Mouse (Mus musculus) neural tube, embryonic 14.5 days (tissue): ENCODE measurements around the gene Lexm. TPM values are rescaled to one million over a fixed set of nuclear protein-coding genes. Genes with fewer than 3 reads are reported as not detected.
A peak's percentile ranks its signal among the peaks of the same experiment; 100 is the strongest.

Experiments
- ATAC-seq: fragments of 200-750 bp; cut with Nextera tagmentation; 2 replicates; pipeline ENCODE4 v1.8.0; 2017; ENCODE audit warnings: low read depth, mild to moderate bottlenecking, moderate TSS enrichment, moderate library complexity
- H3K27ac ChIP-seq: fragments of 300-500 bp; sonication (generic); 2 replicates; pipeline ENCODE4 v1.5.1; 2014; ENCODE audit warnings: low read depth, mild to moderate bottlenecking, control low read depth, low read length, moderate library complexity, mixed read lengths
- H3K27me3 ChIP-seq: fragments of 300-500 bp; sonication (generic); 2 replicates; pipeline ENCODE4 v1.6.1; 2014; ENCODE audit warnings: low read length; ENCODE audit not compliant: control insufficient read depth, insufficient read depth
- H3K36me3 ChIP-seq: fragments of 300-500 bp; sonication (generic); 2 replicates; pipeline ENCODE4 v1.6.1; 2014; ENCODE audit warnings: low read length, mixed read lengths; ENCODE audit not compliant: control insufficient read depth, insufficient read depth
- H3K4me1 ChIP-seq: fragments of 300-500 bp; sonication (generic); 2 replicates; pipeline ENCODE4 v1.6.1; 2014; ENCODE audit warnings: low read length; ENCODE audit not compliant: control insufficient read depth, insufficient read depth
- H3K4me2 ChIP-seq: fragments of 300-500 bp; sonication (generic); 2 replicates; pipeline ENCODE4 v1.6.1; 2014; ENCODE audit warnings: mild to moderate bottlenecking, low read depth, low read length, control low read depth
- H3K4me3 ChIP-seq: fragments of 300-500 bp; sonication (generic); 2 replicates; pipeline ENCODE4 v1.5.1; 2014; ENCODE audit warnings: low read depth, low read length, control low read depth, mixed read lengths
- H3K9ac ChIP-seq: fragments of 300-500 bp; sonication (generic); replicated peaks from 2 replicates; pipeline ENCODE4 v1.6.1; 2014; ENCODE audit warnings: low read depth, mild to moderate bottlenecking, control low read depth, low read length, mixed read lengths
- H3K9me3 ChIP-seq: fragments of 300-500 bp; sonication (generic); 2 replicates; pipeline ENCODE4 v1.6.1; 2016; ENCODE audit warnings: low read length; ENCODE audit not compliant: control insufficient read depth
- WGBS: fragments of 180-500 bp; shearing (Covaris S2); extraction: QIAGEN DNeasy Blood & Tissue Kit; methylation state at CpG from one replicate; pipeline ENCODE4 v1.1.7; 2014; 5-methylcytosine and 5-hydroxymethylcytosine counted together
- polyA plus RNA-seq: library from polyadenylated mRNA; unstranded; fragments of >200 nt; fragmentation: Nextera tagmentation; extraction: Ambion mirVana; gene quantifications from 2 replicates; pipeline ENCODE4 v1.2.1, GENCODE M21; 2014

Lexm gene
- polyA plus RNA-seq, 1 experiment from 2014 or later = not detected

DNA sequence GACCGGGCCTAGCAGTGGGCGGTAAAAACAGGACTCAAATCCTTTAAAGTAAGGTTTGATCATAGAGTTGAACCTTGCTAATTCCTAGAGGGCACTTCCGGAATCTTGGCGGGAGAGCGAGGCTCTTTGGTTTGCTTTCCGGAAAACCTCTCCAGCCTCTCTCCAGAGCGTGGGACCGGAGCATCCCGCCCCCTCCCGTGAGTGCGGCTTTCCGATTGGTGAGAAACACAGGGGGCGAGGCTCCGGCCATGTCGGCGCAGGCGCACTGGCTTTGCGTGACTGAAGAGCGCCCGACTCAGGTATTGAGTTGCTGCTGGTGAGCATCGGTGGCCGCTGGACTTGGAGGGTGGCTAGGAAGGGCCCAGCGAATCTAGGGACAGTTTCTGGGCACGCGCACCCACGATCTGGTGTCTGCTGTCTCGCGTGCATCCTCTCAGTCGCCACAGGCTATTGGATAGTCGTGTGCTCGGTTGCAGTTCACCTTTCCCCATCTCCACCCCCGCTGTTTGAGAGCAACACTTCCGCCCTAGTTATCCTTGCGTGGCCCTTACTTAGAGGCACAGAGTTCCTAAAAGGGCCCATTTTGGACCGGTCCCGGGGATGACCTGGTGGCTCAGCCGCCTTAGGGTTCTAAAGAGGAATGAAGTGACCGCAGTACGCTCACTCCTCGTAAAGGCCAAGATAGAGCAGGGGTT is 33.9 kb upstream of the Lexm start, which contains the start of gene Pars2:
Gene Pars2, plus strand, starts transcription at position 237 of the 695 bp plus-strand sequence.
- Histone ChIP-seq H3K4me1 (peaks cover 6% of the 10 kb centered on the region), H3K9me3 (no peaks in the 10 kb centered on the region), H3K4me2 (peak within 1 kb of the TSS; percentile 85), H3K4me3 (peak within 1 kb of the TSS; percentile 51), H3K36me3 (no peaks in the 10 kb centered on the region), H3K9ac (peak within 1 kb of the TSS; percentile 64), H3K27me3 (no peaks in the 10 kb centered on the region), H3K27ac (peak within 1 kb of the TSS; percentile 68)
- peak; percentile 97 for ATAC-seq
- WGBS = 3% methylated on average over 40 of the region's 40 CpGs

DNA sequence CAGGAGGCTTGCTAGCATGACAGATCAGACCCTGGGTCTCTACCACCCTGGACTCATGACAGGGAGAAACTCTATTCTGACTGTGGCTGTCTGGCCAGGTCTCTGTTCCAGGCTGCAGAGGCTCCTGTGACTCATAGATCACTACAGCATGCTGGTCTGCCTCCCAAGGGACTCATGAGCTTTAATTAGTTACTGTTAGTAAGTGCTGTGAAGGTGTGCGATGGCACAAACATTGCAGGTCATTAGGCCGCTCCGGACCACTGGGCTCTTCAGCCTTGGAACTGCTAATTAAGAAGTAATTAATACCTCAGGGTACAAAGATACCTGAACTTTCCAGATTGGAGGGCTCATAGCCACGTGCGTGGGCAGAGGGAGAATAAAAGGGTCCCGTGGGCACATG is 30.1 kb upstream of the Lexm start:
- no peak overlapping the region for H3K4me2 ChIP-seq
- no peak overlapping the region for H3K27ac ChIP-seq
- H3K9me3 ChIP-seq = no peaks in the 10 kb centered on the region
- H3K36me3 ChIP-seq = no peaks in the 10 kb centered on the region
- 67% methylated on average over 6 of the region's 6 CpGs for WGBS
- H3K27me3 ChIP-seq = no peaks in the 10 kb centered on the region
- H3K4me3 ChIP-seq = no peak overlapping the region
- ATAC-seq = no peak
- peaks cover 14% of the 10 kb centered on the region for H3K4me1 ChIP-seq
- H3K9ac ChIP-seq = no peak overlapping the region

DNA sequence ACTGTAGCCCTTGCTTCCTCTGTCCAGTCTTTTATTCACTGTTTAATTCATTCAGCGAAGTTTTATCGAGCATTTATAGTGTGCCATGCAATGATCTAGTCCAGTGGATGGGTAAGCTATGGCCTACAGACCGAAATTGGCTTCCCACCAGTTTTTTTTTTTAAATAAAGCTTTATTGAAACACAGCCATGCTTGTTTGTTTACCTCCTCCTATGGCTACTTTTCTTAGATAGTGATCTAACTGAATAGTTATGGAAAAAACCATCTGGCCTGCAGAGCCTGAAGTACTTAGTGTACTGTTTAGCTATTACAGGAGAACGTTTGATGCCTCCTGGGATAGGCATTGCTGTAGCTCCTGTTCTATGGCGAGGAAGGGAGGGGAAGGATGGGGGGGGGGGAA is 28.8 kb upstream of the Lexm start:
- no peak for ATAC-seq
- H3K27ac ChIP-seq = no peak overlapping the region
- no peak overlapping the region for H3K4me3 ChIP-seq
- 74% methylated on average over 5 of the region's 5 CpGs for WGBS
- no peaks in the 10 kb centered on the region for H3K9me3 ChIP-seq
- no peak overlapping the region for H3K9ac ChIP-seq
- no peaks in the 10 kb centered on the region for H3K27me3 ChIP-seq
- H3K4me2 ChIP-seq = no peak overlapping the region
- H3K4me1 ChIP-seq = peaks cover 8% of the 10 kb centered on the region
- H3K36me3 ChIP-seq = no peaks in the 10 kb centered on the region

DNA sequence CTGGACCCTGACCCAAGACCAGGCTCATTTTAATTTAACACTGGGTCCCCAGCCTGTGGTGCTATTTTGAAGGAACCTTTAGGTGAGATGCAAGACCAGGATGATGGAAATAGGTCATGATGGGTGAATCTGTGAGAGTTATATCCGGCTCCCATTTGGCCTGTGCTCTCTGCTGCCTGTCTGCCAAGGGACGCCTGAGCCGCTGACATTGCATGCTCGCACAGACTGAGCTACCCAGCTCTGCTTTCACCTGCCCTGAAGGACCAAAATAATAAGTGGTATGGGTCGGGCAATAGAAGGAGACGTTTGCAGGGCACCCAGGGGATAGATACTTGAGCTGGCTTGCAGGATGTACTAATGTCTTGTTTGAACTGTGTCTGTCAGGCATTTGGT is 27.2 kb upstream of the Lexm start:
- H3K4me1 ChIP-seq = peaks cover 8% of the 10 kb centered on the region
- no peaks in the 10 kb centered on the region for H3K9me3 ChIP-seq
- WGBS = 80% methylated on average over 6 of the region's 6 CpGs
- no peaks in the 10 kb centered on the region for H3K36me3 ChIP-seq
- H3K9ac ChIP-seq = no peak overlapping the region
- H3K27ac ChIP-seq = no peak overlapping the region
- H3K27me3 ChIP-seq = no peaks in the 10 kb centered on the region
- no peak for ATAC-seq
- H3K4me3 ChIP-seq = no peak overlapping the region
- no peak overlapping the region for H3K4me2 ChIP-seq

DNA sequence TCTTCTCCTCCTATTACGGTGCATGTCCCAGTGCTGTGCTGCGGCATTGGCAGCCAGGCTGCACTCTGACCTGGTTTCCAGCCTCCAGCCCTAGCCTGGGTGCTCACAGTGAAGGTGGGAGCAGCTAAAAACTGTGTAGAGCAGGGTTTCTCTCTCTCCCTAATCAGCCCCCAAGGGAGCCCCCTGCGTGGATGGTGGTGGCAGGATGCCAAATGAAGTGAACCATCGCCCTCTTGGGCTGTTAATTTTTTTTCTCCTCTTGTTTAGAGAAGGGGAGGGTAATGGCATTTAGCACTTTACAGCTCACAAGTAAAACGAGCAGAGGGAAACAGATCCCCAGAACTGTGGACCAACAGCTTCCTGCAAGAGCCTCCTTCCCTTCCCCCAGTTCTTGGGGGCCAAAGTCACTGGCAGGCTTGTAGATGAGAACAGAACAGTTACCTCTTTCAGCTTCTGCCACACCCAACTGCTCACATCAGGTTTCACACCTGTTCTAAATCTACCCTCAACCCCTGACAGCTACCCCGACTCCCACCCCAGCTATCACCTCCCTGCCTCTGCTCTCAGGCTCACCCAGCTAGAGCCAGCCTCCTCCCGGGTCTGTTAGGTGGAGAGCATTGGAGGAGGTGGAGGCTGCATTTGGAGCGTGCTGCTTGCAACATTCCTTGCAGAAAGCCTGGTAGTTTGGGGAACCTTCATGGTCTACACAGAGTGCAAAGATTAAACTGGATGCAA is 26.6 kb upstream of the Lexm start:
- peak overlapping the region; percentile 48; the same call in 1 of the 2 replicates for H3K27ac ChIP-seq
- no peaks in the 10 kb centered on the region for H3K36me3 ChIP-seq
- peak overlapping the region; percentile 32; the same call in 1 of the 2 replicates for H3K9ac ChIP-seq
- peaks cover 8% of the 10 kb centered on the region for H3K4me1 ChIP-seq
- H3K4me3 ChIP-seq = no peak overlapping the region
- ATAC-seq = peak; percentile 52; the same call in 1 of the 2 replicates
- no peaks in the 10 kb centered on the region for H3K9me3 ChIP-seq
- H3K27me3 ChIP-seq = no peaks in the 10 kb centered on the region
- 33% methylated on average over 8 of the region's 8 CpGs for WGBS
- H3K4me2 ChIP-seq = peak overlapping the region; percentile 8; the same call in 1 of the 2 replicates

DNA sequence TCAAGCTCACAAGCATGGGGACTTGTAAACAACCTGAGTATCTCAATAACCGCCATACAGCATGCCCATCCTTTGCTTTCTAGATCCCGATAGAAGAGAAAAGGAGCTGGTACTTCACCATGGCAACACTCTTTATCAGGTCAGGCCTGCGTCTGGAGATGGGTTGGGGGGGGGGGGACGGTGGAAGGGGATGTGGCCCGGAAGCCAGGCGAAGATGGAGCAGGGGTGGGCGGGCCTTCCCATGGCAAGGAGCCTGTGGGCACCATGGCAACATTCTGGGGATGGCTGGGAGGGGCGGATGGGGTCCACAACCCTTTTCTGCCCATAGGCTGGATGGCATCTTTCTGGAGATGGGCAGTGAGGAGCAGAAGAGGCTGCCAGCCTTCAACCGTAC is 17.0 kb upstream of the Lexm start:
- no peaks in the 10 kb centered on the region for H3K27me3 ChIP-seq
- peak overlapping the region; percentile 15; the same call in 1 of the 2 replicates for H3K4me2 ChIP-seq
- no peak for ATAC-seq
- no peak overlapping the region; the same call in 1 of the 2 replicates for H3K9ac ChIP-seq
- peak overlapping the region; percentile 81 for H3K27ac ChIP-seq
- H3K4me3 ChIP-seq = no peak overlapping the region
- H3K9me3 ChIP-seq = no peaks in the 10 kb centered on the region
- 36% methylated on average over 9 of the region's 9 CpGs for WGBS
- no peaks in the 10 kb centered on the region for H3K36me3 ChIP-seq
- peaks cover 20% of the 10 kb centered on the region for H3K4me1 ChIP-seq

DNA sequence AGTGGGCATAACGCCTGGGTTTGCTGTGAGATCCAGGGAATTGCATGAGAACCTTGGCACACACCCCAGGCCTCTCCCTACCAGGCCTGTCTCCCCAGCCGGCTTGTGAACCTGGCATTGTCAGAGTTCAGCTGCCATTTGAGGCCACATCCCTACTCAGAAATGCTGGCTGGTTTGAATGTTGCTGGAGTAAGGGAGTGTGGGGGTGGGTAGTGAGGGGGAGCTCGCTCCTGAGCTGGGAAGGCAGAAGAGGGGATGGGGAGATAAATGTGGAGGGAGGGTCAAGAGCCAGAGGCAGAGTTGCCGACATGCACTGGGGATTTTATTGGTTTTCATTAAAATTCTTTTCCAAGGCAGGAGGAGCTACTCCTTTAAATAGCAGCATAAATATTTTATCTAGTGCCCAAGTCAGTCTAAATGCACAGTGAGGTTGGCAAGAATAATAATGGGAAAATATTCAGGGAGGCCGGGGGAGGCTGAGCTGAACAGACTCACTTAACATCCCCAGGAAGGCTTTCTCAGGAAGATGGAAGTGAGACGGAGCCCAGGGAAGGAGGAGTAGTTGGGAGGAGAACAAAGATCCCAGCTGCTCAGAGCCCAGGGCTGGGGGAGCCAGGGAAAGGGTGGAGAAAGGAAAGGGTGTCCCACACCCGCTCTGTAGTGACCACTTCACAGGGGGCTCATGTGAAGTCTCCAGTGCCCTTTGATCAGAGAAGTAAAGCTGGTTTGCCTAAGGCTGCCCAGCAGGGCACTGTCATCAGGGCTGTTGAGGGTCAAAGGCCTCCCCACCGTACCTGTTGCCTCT is 16.4 kb upstream of the Lexm start:
- Histone ChIP-seq H3K9ac (0 out of 2 replicates have a peak overlapping the region, but pooled peaks have one; percentile 11), H3K4me2 (peak overlapping the region; percentile 15; the same call in 1 of the 2 replicates), H3K27ac (peak overlapping the region; percentile 81), H3K9me3 (no peaks in the 10 kb centered on the region), H3K36me3 (no peaks in the 10 kb centered on the region), H3K4me1 (peaks cover 20% of the 10 kb centered on the region), H3K27me3 (no peaks in the 10 kb centered on the region), H3K4me3 (no peak overlapping the region)
- ATAC-seq = peak; percentile 68
- 15% methylated on average over 8 of the region's 8 CpGs for WGBS

DNA sequence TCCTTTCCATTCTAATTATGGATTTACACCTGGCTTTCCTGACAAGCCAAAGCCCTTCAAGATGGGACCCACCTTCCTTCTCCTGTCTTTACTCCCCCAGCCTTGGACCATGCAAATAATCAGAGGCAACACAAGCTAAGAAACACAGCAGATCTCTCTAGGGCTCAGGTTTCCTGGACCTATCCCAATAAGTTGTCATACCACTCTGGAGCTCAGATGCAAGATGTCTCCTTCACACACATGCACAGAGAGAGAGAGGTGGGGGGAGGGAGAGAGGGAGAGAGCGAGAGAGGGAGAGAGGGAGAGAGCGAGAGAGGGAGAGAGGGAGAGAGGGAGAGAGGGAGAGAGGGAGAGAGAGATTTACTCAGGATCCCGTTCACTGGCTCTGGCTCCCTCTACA is 15.3 kb upstream of the Lexm start:
- H3K27me3 ChIP-seq = no peaks in the 10 kb centered on the region
- no peak overlapping the region for H3K4me2 ChIP-seq
- no peak overlapping the region for H3K9ac ChIP-seq
- no peaks in the 10 kb centered on the region for H3K9me3 ChIP-seq
- WGBS = 56% methylated on average over 1 of the region's 3 CpGs
- no peaks in the 10 kb centered on the region for H3K36me3 ChIP-seq
- no peak for ATAC-seq
- no peak overlapping the region for H3K4me3 ChIP-seq
- H3K4me1 ChIP-seq = peaks cover 20% of the 10 kb centered on the region
- H3K27ac ChIP-seq = no peak overlapping the region; the same call in 1 of the 2 replicates
